Comparison of ENCODE assay signal across 13 mouse cellular contexts in the genomic region with DNA sequence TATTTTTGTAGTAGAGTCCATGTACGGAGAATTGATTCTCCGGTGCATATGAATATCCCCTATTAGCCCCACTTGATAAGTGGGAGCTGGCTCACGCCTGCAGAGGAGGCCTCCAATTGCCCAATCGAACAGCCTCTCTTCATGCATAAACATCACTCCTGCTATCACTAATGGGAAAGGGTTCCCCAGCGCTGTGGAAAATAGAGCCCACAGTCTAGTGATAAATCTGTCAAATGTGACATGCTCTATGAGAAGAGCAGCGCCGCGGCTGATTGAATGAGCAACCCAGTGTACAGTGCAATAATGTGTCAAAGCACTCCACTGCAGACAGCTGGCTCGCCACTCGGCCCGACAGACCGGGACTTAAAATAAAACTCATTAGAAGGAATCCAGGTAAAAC.
DNase-seq lines count a peak whose midpoint lies in the region; ATAC-seq and TF ChIP-seq lines count a peak whose summit lies in the region.
"Had no signal": no experiment of that assay in that cellular context is flagged by ENCODE, and none has a peak within 500 bp of the region (broad histone marks: within the 10 kb centered on the region; RNA-seq: fewer than 3 reads in every experiment).

No protein-coding gene starts in this region.

- 38% methylated on average over 12 of the region's 12 CpGs for WGBS in heart, embryonic 15.5 days
- WGBS in hindbrain, embryonic 12.5 days: 40% methylated on average over 12 of the region's 12 CpGs

- no peaks in the 10 kb centered on the region for H3K36me3 ChIP-seq in heart, embryonic 15.5 days
- H3K36me3 ChIP-seq in hindbrain, embryonic 12.5 days: no peaks in the 10 kb centered on the region
- H3K36me3 ChIP-seq: embryonic facial prominence, embryonic 13.5 days had no signal

- no peak overlapping the region for H3K9ac ChIP-seq in heart, embryonic 15.5 days
- no peak overlapping the region for H3K9ac ChIP-seq in hindbrain, embryonic 12.5 days
- H3K9ac ChIP-seq: embryonic facial prominence, embryonic 13.5 days; liver, embryonic 14.5 days had no signal

- no peak for TF ChIP-seq CTCF in brain, embryonic 14.5 days (IDR thresholded peaks at IDR 0.05; ENCODE audit: borderline replicate concordance, extremely low read depth, insufficient read depth, insufficient read length)

- no peaks in the 10 kb centered on the region for H3K27me3 ChIP-seq in heart, embryonic 15.5 days
- H3K27me3 ChIP-seq in hindbrain, embryonic 12.5 days: no peaks in the 10 kb centered on the region
- H3K27me3 ChIP-seq: embryonic facial prominence, embryonic 13.5 days had no signal

- peak overlapping the region; percentile 6; the same call in 1 of the 2 replicates for H3K4me3 ChIP-seq in heart, embryonic 15.5 days
- no peak overlapping the region for H3K4me3 ChIP-seq in hindbrain, embryonic 12.5 days
- H3K4me3 ChIP-seq: embryonic facial prominence, embryonic 13.5 days had no signal

- no peak overlapping the region for H3K27ac ChIP-seq in heart, embryonic 15.5 days
- peak overlapping the region; percentile 66 for H3K27ac ChIP-seq in hindbrain, embryonic 12.5 days
- H3K27ac ChIP-seq: embryonic facial prominence, embryonic 13.5 days; liver, embryonic 14.5 days had no signal

- DNase-seq in heart, adult 18-20 months: no peak
- peak; percentile 86 for DNase-seq in brain, embryonic 14.5 days (ENCODE audit: low read depth)
- DNase-seq in neural tube, embryonic 10.5 days (ENCODE audit: extremely low spot score, low spot score): peak; percentile 17
- DNase-seq in ovary, postnatal 10 days (ENCODE audit: low spot score): no peak
- no peak for DNase-seq in urinary bladder, adult 18-20 months (ENCODE audit: low spot score in 2 of 2)
- DNase-seq: adrenal gland, postnatal 10 days; cerebellum, adult 11 months; heart, postnatal 4 days; thymus, adult 2 months had no signal

- TF ChIP-seq POLR2A in brain, embryonic 14.5 days (IDR thresholded peaks at IDR 0.05; ENCODE audit: borderline replicate concordance, extremely low read depth, insufficient read depth, insufficient read length, poor library complexity, severe bottlenecking): no peak

- ATAC-seq in heart, embryonic 15.5 days (replicated peaks; ENCODE audit: insufficient number of reproducible peaks, insufficient read depth, low FRiP score, low read depth): no peak
- ATAC-seq in hindbrain, embryonic 12.5 days (ENCODE audit: low FRiP score): peak; percentile 91

- peak overlapping the region; percentile 50 for H3K4me2 ChIP-seq in heart, embryonic 15.5 days
- H3K4me2 ChIP-seq in hindbrain, embryonic 12.5 days (replicated peaks): peak overlapping the region; percentile 19
- H3K4me2 ChIP-seq: embryonic facial prominence, embryonic 13.5 days had no signal

- 0 out of 2 replicates have a peak, but pooled peaks cover 3% of the 10 kb centered on the region for H3K4me1 ChIP-seq in heart, embryonic 15.5 days (replicated peaks)
- H3K4me1 ChIP-seq in hindbrain, embryonic 12.5 days: no peaks in the 10 kb centered on the region

- no peaks in the 10 kb centered on the region for H3K9me3 ChIP-seq in heart, embryonic 15.5 days (replicated peaks)
- no peaks in the 10 kb centered on the region for H3K9me3 ChIP-seq in hindbrain, embryonic 12.5 days (replicated peaks)
- H3K9me3 ChIP-seq: embryonic facial prominence, embryonic 13.5 days had no signal

Comparison
In these comparisons a context has a peak if more than half of its experiments do, and no peak if none do; other contexts are left out.
1. DNase-seq: peak in brain, embryonic 14.5 days (single experiment) and neural tube, embryonic 10.5 days (single experiment); none in heart, adult 18-20 months (0 of 2), ovary, postnatal 10 days (single experiment) and urinary bladder, adult 18-20 months (0 of 2).